Mouse (Mus musculus) hindbrain, embryonic 15.5 days (tissue): Measurements from ENCODE around the gene C1qa. TPM values are rescaled to one million over a fixed set of nuclear protein-coding genes. Genes with fewer than 3 reads are reported as not detected.

Source experiments
- ATAC-seq: fragments of 200-750 bp; cut with Nextera tagmentation; 2 replicates; pipeline ENCODE4 v1.8.0; 2017; ENCODE audit warnings: low read depth, moderate number of reproducible peaks, moderate TSS enrichment; ENCODE audit not compliant: low FRiP score
- H3K27ac ChIP-seq: fragments of 300-500 bp; sonication (generic); replicated peaks from 2 replicates; pipeline ENCODE4 v1.5.1; 2015; ENCODE audit warnings: mild to moderate bottlenecking, inconsistent platforms
- H3K27me3 ChIP-seq: fragments of 300-500 bp; sonication (generic); 2 replicates; pipeline ENCODE4 v1.6.1; 2015; ENCODE audit warnings: control low read depth, inconsistent platforms
- H3K36me3 ChIP-seq: fragments of 300-500 bp; sonication (generic); 2 replicates; pipeline ENCODE4 v1.6.1; 2015; ENCODE audit warnings: control low read depth, inconsistent platforms
- H3K4me1 ChIP-seq: fragments of 300-500 bp; sonication (generic); replicated peaks from 2 replicates; pipeline ENCODE4 v1.6.1; 2015; ENCODE audit warnings: control low read depth, inconsistent platforms
- H3K4me2 ChIP-seq: fragments of 300-500 bp; sonication (generic); 2 replicates; pipeline ENCODE4 v1.6.1; 2015; ENCODE audit warnings: moderate library complexity, mild to moderate bottlenecking, inconsistent platforms
- H3K4me3 ChIP-seq: fragments of 300-500 bp; sonication (generic); 2 replicates; pipeline ENCODE4 v1.5.1; 2015; ENCODE audit warnings: mild to moderate bottlenecking, inconsistent platforms
- H3K9ac ChIP-seq: fragments of 300-500 bp; sonication (generic); 2 replicates; pipeline ENCODE4 v1.6.1; 2015; ENCODE audit warnings: inconsistent platforms
- H3K9me3 ChIP-seq: fragments of 300-500 bp; sonication (generic); 2 replicates; pipeline ENCODE4 v1.6.1; 2016; ENCODE audit warnings: control low read depth, inconsistent platforms
- WGBS: fragments of 180-500 bp; shearing (Covaris S2); methylation state at CpG from one replicate; pipeline ENCODE4 v1.1.7; 2015; 5-methylcytosine and 5-hydroxymethylcytosine counted together
- polyA plus RNA-seq: library from polyadenylated mRNA; unstranded; fragments of >200 nt; fragmentation: Nextera tagmentation; extraction: Ambion mirVana; gene quantifications from 2 replicates; pipeline ENCODE4 v1.2.1, GENCODE M21; 2015

Gene C1qa
- polyA plus RNA-seq, 1 experiment from 2014 or later: 30.8 TPM

DNA sequence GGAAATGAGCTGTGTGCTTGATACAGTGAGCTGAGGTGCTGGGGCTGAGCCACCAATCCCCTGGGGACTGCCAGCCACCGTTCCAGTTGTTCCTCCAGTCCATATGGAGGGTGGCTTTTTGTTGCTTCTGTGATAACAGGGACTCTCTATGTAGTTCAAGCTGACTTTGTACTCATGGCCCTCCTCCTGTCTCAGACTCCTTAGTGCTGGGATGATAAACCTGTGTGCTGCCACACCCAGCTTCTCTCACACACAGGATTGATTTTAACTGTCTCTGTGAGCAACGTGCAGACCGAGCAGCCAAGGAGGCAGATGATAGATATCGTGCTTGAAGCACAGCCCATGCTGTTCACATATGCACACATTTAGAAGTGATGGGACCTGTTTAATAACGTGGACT is 46.5 kb downstream of the C1qa start:
- H3K36me3 ChIP-seq: no peaks in the 10 kb centered on the region
- H3K27ac ChIP-seq: no peak overlapping the region
- H3K9me3 ChIP-seq: no peaks in the 10 kb centered on the region
- H3K4me1 ChIP-seq: peaks cover 11% of the 10 kb centered on the region
- H3K4me3 ChIP-seq: no peak overlapping the region
- H3K9ac ChIP-seq: no peak overlapping the region
- no peak overlapping the region for H3K4me2 ChIP-seq
- no peaks in the 10 kb centered on the region for H3K27me3 ChIP-seq
- 53% methylated on average over 5 of the region's 5 CpGs for WGBS
- ATAC-seq: no peak

DNA sequence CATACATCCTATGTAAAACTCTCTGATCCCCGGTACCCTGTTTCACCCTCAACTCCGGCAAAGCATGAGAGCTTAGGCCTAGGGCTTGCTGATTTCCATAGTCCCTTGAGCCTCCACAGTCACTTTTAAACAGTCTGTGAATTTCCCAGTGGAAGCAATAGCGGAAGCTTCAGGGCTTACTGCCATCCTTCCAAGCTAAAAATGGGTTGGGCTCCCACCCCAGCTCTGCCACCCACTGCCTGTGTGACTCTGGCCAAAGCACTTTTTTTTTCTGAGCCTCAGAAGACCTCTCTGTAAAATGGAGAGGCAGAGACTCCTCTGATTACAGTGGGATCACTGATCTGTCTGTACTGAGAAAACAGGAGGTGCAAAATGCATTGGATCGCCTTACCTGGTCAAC is 50.0 kb downstream of the C1qa start:
- no peak for ATAC-seq
- Histone ChIP-seq H3K9ac (no peak overlapping the region), H3K27ac (no peak overlapping the region), H3K27me3 (no peaks in the 10 kb centered on the region), H3K4me3 (no peak overlapping the region), H3K4me1 (peaks cover 18% of the 10 kb centered on the region), H3K4me2 (no peak overlapping the region), H3K9me3 (no peaks in the 10 kb centered on the region), H3K36me3 (no peaks in the 10 kb centered on the region)
- 70% methylated on average over 4 of the region's 4 CpGs for WGBS

DNA sequence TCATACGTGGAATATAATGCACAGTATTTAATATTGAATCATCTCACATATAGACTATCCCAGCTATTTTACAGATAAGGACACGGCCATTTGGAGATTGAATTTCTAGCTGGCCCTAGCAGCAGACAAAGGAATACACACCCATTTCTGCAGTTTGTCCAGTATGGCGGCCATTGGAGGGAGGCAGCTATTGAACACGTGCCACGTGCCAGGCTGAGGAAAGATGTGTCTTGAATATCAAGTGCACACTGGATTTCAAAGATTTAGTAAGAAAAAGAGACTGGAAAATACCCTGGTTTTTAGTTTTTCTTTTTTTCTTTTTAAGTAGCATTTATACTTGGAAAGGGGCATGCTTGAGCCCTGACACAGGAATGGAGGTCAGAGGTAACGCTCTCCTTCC is 51.4 kb downstream of the C1qa start:
- H3K4me2 ChIP-seq: no peak overlapping the region
- no peaks in the 10 kb centered on the region for H3K9me3 ChIP-seq
- H3K9ac ChIP-seq: no peak overlapping the region
- no peak for ATAC-seq
- no peaks in the 10 kb centered on the region for H3K27me3 ChIP-seq
- no peak overlapping the region for H3K27ac ChIP-seq
- WGBS: 61% methylated on average over 6 of the region's 6 CpGs
- H3K36me3 ChIP-seq: no peaks in the 10 kb centered on the region
- H3K4me1 ChIP-seq: peaks cover 16% of the 10 kb centered on the region
- H3K4me3 ChIP-seq: no peak overlapping the region

Other genes with a start within 250 kb of the C1qa start
- gene Ephb2, start 62.8 kb downstream of the C1qa start, polyA plus RNA-seq: 23.7 and 24.3 TPM in 2 replicates
- gene C1qb, start 12.6 kb downstream of the C1qa start, polyA plus RNA-seq: 42.6 and 56.4 TPM in 2 replicates
- 24.2 and 33.1 TPM in 2 replicates for gene C1qc, start 5.7 kb downstream of the C1qa start, polyA plus RNA-seq
- 13.9 and 16.5 TPM in 2 replicates for gene Epha8, start 58.0 kb upstream of the C1qa start, polyA plus RNA-seq
- gene Zbtb40, start 150.0 kb upstream of the C1qa start, polyA plus RNA-seq: 3.9 and 4.1 TPM in 2 replicates